Mouse (Mus musculus) heart, adult 2 months (tissue): ENCODE measurements at regions not wholly inside any gene's neighbourhood (a gene's known extent, or its start where the extent isn't known, plus 50 kb on each side); places are given as distances from the start of the nearest gene placed in this dataset.

Experiments
- DNase-seq, 2 experiments: peaks; one replicate each; pipeline ENCODE4 v3.0.0; 2021
- H3K27ac ChIP-seq: fragments of 200-600 bp; 2 replicates; pipeline ENCODE4 v1.8.1; 2022
- H3K27me3 ChIP-seq: fragments of 200-500 bp; 2 replicates; pipeline ENCODE4 v1.6.1; 2012; ENCODE audit warnings: mild to moderate bottlenecking, low read length, inconsistent platforms, mixed read lengths; ENCODE audit not compliant: control insufficient read depth, insufficient read depth
- H3K36me3 ChIP-seq: fragments of 200-500 bp; 2 replicates; pipeline ENCODE4 v1.6.1; 2012; ENCODE audit warnings: low read length, inconsistent platforms; ENCODE audit not compliant: control insufficient read depth, insufficient read depth
- H3K4me1 ChIP-seq: fragments of 200-500 bp; 2 replicates; pipeline ENCODE4 v1.6.1; 2011; ENCODE audit warnings: low read length; ENCODE audit not compliant: control insufficient read depth, insufficient read depth
- H3K4me3 ChIP-seq: fragments of 200-600 bp; 2 replicates; pipeline ENCODE4 v1.8.1; 2022
- H3K79me2 ChIP-seq: fragments of 200-500 bp; replicated peaks from 2 replicates; pipeline ENCODE4 v1.6.1; 2012; ENCODE audit warnings: mild to moderate bottlenecking, inconsistent platforms, low read length, moderate library complexity, mixed read lengths; ENCODE audit not compliant: control insufficient read depth, insufficient read depth
- H3K9ac ChIP-seq: fragments of 200-500 bp; 2 replicates; pipeline ENCODE4 v1.6.1; 2012; ENCODE audit warnings: low read depth, mild to moderate bottlenecking, control low read depth, inconsistent platforms, low read length, mixed read lengths
- CTCF ChIP-seq: fragments of 200-600 bp; IDR thresholded peaks from 2 replicates; pipeline ENCODE4 v1.8.1; 2022; ENCODE audit warnings: antibody characterized with exemption, mild to moderate bottlenecking, moderate library complexity
- EP300 ChIP-seq: fragments of 200-500 bp; IDR thresholded peaks from 2 replicates; pipeline ENCODE4 v1.6.1; 2011; ENCODE audit warnings: low read depth, low read length, control low read depth; ENCODE audit not compliant: insufficient read depth
- POLR2A ChIP-seq: fragments of 200-500 bp; IDR thresholded peaks from 2 replicates; pipeline ENCODE4 v1.6.1; 2011; ENCODE audit warnings: mild to moderate bottlenecking, low read depth, low read length, control low read depth; ENCODE audit not compliant: insufficient read depth
- WGBS: fragments of 180-500 bp; shearing (Covaris S2); methylation state at CpG from one replicate; pipeline ENCODE4 v1.1.7; 2018; 5-methylcytosine and 5-hydroxymethylcytosine counted together
- intact Hi-C: fragments of 180-260 bp; cut with DNase I; formaldehyde crosslinking; loops from one replicate; pipeline ENCODE4 v1.15.1; 2025

- Histone ChIP-seq H3K4me1 (no peaks in the 10 kb centered on the region), H3K79me2 (no peaks in the 10 kb centered on the region), H3K27me3 (no peaks in the 10 kb centered on the region), H3K9ac (no peak overlapping the region), H3K27ac (no peak overlapping the region), H3K4me3 (no peak overlapping the region), H3K36me3 (no peaks in the 10 kb centered on the region)
- intact Hi-C loops, result no loop called here
- TF ChIP-seq POLR2A, result no peak
- no peak for TF ChIP-seq EP300
- TF ChIP-seq CTCF, result no peak
- 64% methylated on average over 8 of the region's 8 CpGs for WGBS
- DNase-seq, result no peak
Measured at GRCm38 (mm10) chr7:83475438-83476160, 109.1 kb upstream of the Tmc3 start.

- no peak for DNase-seq
- Histone ChIP-seq H3K36me3 (no peaks in the 10 kb centered on the region), H3K27me3 (no peaks in the 10 kb centered on the region), H3K4me3 (no peak overlapping the region), H3K27ac (no peak overlapping the region), H3K79me2 (no peaks in the 10 kb centered on the region), H3K9ac (no peak overlapping the region), H3K4me1 (no peaks in the 10 kb centered on the region)
- WGBS, result 64% methylated on average over 3 of the region's 3 CpGs
- TF ChIP-seq POLR2A, result no peak
- TF ChIP-seq EP300, result no peak
- no peak for TF ChIP-seq CTCF
- intact Hi-C loops, result no loop called here
Measured at GRCm38 (mm10) chr7:83476161-83476495, 108.6 kb upstream of the Tmc3 start.

GRCm38 (mm10) chr7:83476861-83477260, 107.9 kb upstream of the Tmc3 start:
- intact Hi-C loops, result no loop called here
- Histone ChIP-seq H3K4me3 (no peak overlapping the region), H3K36me3 (no peaks in the 10 kb centered on the region), H3K79me2 (no peaks in the 10 kb centered on the region), H3K27ac (no peak overlapping the region), H3K4me1 (no peaks in the 10 kb centered on the region), H3K9ac (no peak overlapping the region), H3K27me3 (no peaks in the 10 kb centered on the region)
- DNase-seq, result no peak
- 89% methylated on average over 3 of the region's 3 CpGs for WGBS
- TF ChIP-seq CTCF (no peak), POLR2A (no peak), EP300 (no peak)

GRCm38 (mm10) chr7:83477661-83478121, 107.0 kb upstream of the Tmc3 start:
- Histone ChIP-seq H3K4me3 (no peak overlapping the region), H3K4me1 (no peaks in the 10 kb centered on the region), H3K79me2 (no peaks in the 10 kb centered on the region), H3K27me3 (no peaks in the 10 kb centered on the region), H3K36me3 (no peaks in the 10 kb centered on the region), H3K9ac (no peak overlapping the region), H3K27ac (no peak overlapping the region)
- WGBS, result 36% methylated on average over 7 of the region's 7 CpGs
- no peak for DNase-seq
- TF ChIP-seq EP300, result no peak
- TF ChIP-seq POLR2A, result no peak
- no peak for TF ChIP-seq CTCF
- intact Hi-C loops, result no loop called here

GRCm38 (mm10) chr7:83481655-83482054, 103.1 kb upstream of the Tmc3 start:
- Histone ChIP-seq H3K4me1 (no peaks in the 10 kb centered on the region), H3K79me2 (no peaks in the 10 kb centered on the region), H3K27me3 (no peaks in the 10 kb centered on the region), H3K27ac (no peak overlapping the region), H3K36me3 (no peaks in the 10 kb centered on the region), H3K4me3 (no peak overlapping the region), H3K9ac (no peak overlapping the region)
- no peak for DNase-seq
- intact Hi-C loops, result no loop called here
- TF ChIP-seq CTCF (no peak), POLR2A (no peak), EP300 (no peak)

GRCm38 (mm10) chr7:83482254-83482653, 102.5 kb upstream of the Tmc3 start:
- Histone ChIP-seq H3K4me1 (no peaks in the 10 kb centered on the region), H3K27me3 (no peaks in the 10 kb centered on the region), H3K4me3 (no peak overlapping the region), H3K36me3 (no peaks in the 10 kb centered on the region), H3K27ac (no peak overlapping the region), H3K9ac (no peak overlapping the region), H3K79me2 (no peaks in the 10 kb centered on the region)
- TF ChIP-seq CTCF, result no peak
- no peak for TF ChIP-seq EP300
- no peak for TF ChIP-seq POLR2A
- 72% methylated on average over 3 of the region's 3 CpGs for WGBS
- no peak for DNase-seq
- intact Hi-C loops, result no loop called here
